Mouse (Mus musculus) E14TG2a.4 (cell line): ENCODE results near the gene Rarres2.

Experiments used
- CTCF ChIP-seq: conservative IDR thresholded peaks from 2 replicates; pipeline ENCODE4 v1.5.1; 2014; ENCODE audit warnings: low read length
- NANOG ChIP-seq: IDR thresholded peaks from 2 replicates; pipeline ENCODE4 v1.6.1; 2014; ENCODE audit warnings: borderline replicate concordance, low read length, mixed read lengths
- POU5F1 ChIP-seq: IDR thresholded peaks from 2 replicates; pipeline ENCODE4 v1.6.1; 2014; ENCODE audit warnings: low read length, borderline replicate concordance

- no peak for TF ChIP-seq CTCF
- no peak for TF ChIP-seq POU5F1
- TF ChIP-seq NANOG = no peak
Observed at GRCm38 (mm10) chr6:48591221-48591845, 18.7 kb upstream of the Rarres2 start.
